Mouse (Mus musculus) effector memory CD4-positive, alpha-beta T cell, adult 5 months (primary cell): Measurements from ENCODE around the gene Akr1c19. TPM values are rescaled to one million over a fixed set of nuclear protein-coding genes. Genes with fewer than 3 reads are reported as not detected.

ENCODE experiments used
- polyA plus RNA-seq: library from polyadenylated mRNA; unstranded; fragments of 100-300 nt; shearing (Covaris generic); gene quantifications from one replicate; pipeline ENCODE4 v1.2.1, GENCODE M21; 2017

Gene Akr1c19
- polyA plus RNA-seq: not detected

GRCm38 (mm10) chr13:4228441-4228840 lies at the start of gene Akr1c19:
Gene Akr1c19 (plus strand): TSS chr13:4228700.

GRCm38 (mm10) chr13:4190904-4191303 lies 37.6 kb upstream of the Akr1c19 start, which contains the start of gene Akr1c13:
Gene Akr1c13 (plus strand): TSS chr13:4191150.

GRCm38 (mm10) chr13:4279284-4279683 lies 50.8 kb downstream of the Akr1c19 start, which contains the start of gene Akr1c12:
Gene Akr1c12 (minus strand): TSS chr13:4279433.

Other genes starting within 250 kb of the Akr1c19 start
- not detected for gene Akr1c14, start 179.7 kb upstream of the Akr1c19 start, polyA plus RNA-seq
- gene Akr1c18, start 78.0 kb upstream of the Akr1c19 start, polyA plus RNA-seq: not detected
- gene Akr1c13, start 37.5 kb upstream of the Akr1c19 start, polyA plus RNA-seq: 8.3 TPM
- 2.1 TPM for gene Akr1c12, start 50.7 kb downstream of the Akr1c19 start, polyA plus RNA-seq
- gene Akr1c6, start 205.6 kb downstream of the Akr1c19 start, polyA plus RNA-seq: not detected